Comparison of ENCODE assay signal across 8 mouse cellular contexts in the genomic region with DNA sequence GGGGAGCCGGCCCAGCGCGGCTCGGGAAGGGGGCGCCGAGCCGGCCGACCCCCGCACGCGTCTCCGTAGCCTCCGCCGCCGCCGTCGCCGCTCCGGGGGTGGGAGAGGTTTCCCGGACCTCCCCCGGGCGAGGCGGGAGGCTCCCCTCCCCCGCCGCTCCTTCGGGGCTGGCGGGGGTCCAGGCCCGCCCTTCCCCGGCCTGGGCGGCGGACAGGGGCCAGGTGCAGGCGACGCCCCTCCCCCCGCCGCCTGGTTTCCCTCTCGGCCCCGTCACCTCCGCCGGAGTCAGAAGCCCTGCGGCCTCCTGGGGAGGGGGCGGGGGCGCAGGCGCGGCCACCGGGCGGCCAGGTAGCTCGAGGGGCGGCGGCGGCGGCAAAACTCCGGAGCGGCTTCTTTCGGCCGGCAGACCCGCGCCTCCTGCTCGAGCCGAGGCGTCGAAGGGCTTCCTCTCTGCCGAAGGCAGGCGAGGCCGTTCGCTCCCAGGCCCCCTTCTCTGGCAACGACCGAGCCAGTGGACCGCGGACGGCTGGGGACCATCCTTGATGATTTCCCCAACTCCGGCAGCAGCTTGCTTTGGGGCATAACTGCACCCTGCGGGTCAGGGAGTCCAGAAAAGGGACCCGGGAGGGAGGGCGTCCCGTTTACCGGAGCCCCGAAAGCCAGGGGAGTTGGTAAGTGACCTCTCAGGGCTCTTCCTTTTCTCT. TPM values are rescaled to one million over a fixed set of nuclear protein-coding genes. Genes with fewer than 3 reads are reported as not detected.
DNase-seq lines count a peak whose midpoint lies in the region; ATAC-seq and TF ChIP-seq lines count a peak whose summit lies in the region.

No protein-coding gene starts in this region.

- peak overlapping the region; percentile 100 for H3K4me2 ChIP-seq in forebrain, embryonic 12.5 days
- H3K4me2 ChIP-seq in hindbrain, postnatal 0 days (ENCODE audit: low read depth, low read length) = peak overlapping the region; percentile 98
- H3K4me2 ChIP-seq in lung, embryonic 15.5 days = peak overlapping the region; percentile 94
- H3K4me2 ChIP-seq in stomach, postnatal 0 days (replicated peaks; ENCODE audit: low read depth) = peak overlapping the region; percentile 100

- DNase-seq in testis, postnatal 10 days (ENCODE audit: low spot score) = no peak
- DNase-seq in hindbrain, postnatal 0 days (ENCODE audit: low spot score) = no peak
- DNase-seq in stomach, postnatal 0 days (ENCODE audit: low spot score) = peak; percentile 48
- no peak for DNase-seq in cerebellum, adult 8-10 months

- no peak for ATAC-seq in forebrain, embryonic 12.5 days (ENCODE audit: low FRiP score)
- no peak for ATAC-seq in hindbrain, postnatal 0 days
- peak; percentile 15; the same call in 1 of the 2 replicates for ATAC-seq in lung, embryonic 15.5 days (ENCODE audit: borderline replicate concordance, extremely low read depth, low FRiP score, low TSS enrichment)
- ATAC-seq in stomach, postnatal 0 days (ENCODE audit: low FRiP score, low TSS enrichment) = 0 out of 2 replicates have a peak, but pooled peaks have one; percentile 2
- ATAC-seq in erythroid progenitor cell, adult 5-6 weeks (replicated peaks; ENCODE audit: low FRiP score, poor library complexity, severe bottlenecking) = no peak

- H3K4me1 ChIP-seq in testis, adult 2 months (ENCODE audit: control insufficient read depth, insufficient read depth, low read length) = peaks cover 46% of the 10 kb centered on the region
- H3K4me1 ChIP-seq in forebrain, embryonic 12.5 days = peaks cover 68% of the 10 kb centered on the region
- H3K4me1 ChIP-seq in hindbrain, postnatal 0 days (ENCODE audit: insufficient read depth, low read length) = peaks cover 39% of the 10 kb centered on the region
- peaks cover 77% of the 10 kb centered on the region for H3K4me1 ChIP-seq in lung, embryonic 15.5 days
- H3K4me1 ChIP-seq in stomach, postnatal 0 days (replicated peaks; ENCODE audit: control insufficient read depth, insufficient read depth) = peaks cover 17% of the 10 kb centered on the region

- H3K36me3 ChIP-seq in testis, adult 2 months (ENCODE audit: control insufficient read depth, insufficient read depth, low read length) = no peaks in the 10 kb centered on the region
- H3K36me3 ChIP-seq in forebrain, embryonic 12.5 days (replicated peaks) = no peaks in the 10 kb centered on the region
- H3K36me3 ChIP-seq in hindbrain, postnatal 0 days (ENCODE audit: insufficient read depth, low read length) = no peaks in the 10 kb centered on the region
- no peaks in the 10 kb centered on the region for H3K36me3 ChIP-seq in lung, embryonic 15.5 days
- no peaks in the 10 kb centered on the region for H3K36me3 ChIP-seq in stomach, postnatal 0 days (ENCODE audit: control insufficient read depth, insufficient read depth, low read length)

- H3K9ac ChIP-seq in forebrain, embryonic 12.5 days = peak overlapping the region; percentile 68
- peak overlapping the region; percentile 68 for H3K9ac ChIP-seq in hindbrain, postnatal 0 days (replicated peaks; ENCODE audit: low read length)
- peak overlapping the region; percentile 67 for H3K9ac ChIP-seq in lung, embryonic 15.5 days
- H3K9ac ChIP-seq in stomach, postnatal 0 days (ENCODE audit: low read length) = peak overlapping the region; percentile 75

- no peaks in the 10 kb centered on the region for H3K9me3 ChIP-seq in forebrain, embryonic 12.5 days
- no peaks in the 10 kb centered on the region for H3K9me3 ChIP-seq in hindbrain, postnatal 0 days (ENCODE audit: low read length)
- no peaks in the 10 kb centered on the region for H3K9me3 ChIP-seq in lung, embryonic 15.5 days
- H3K9me3 ChIP-seq in stomach, postnatal 0 days (ENCODE audit: control insufficient read depth, low read length) = no peaks in the 10 kb centered on the region

- no peaks in the 10 kb centered on the region for H3K27me3 ChIP-seq in testis, adult 2 months (ENCODE audit: control insufficient read depth, insufficient read depth, low read length)
- H3K27me3 ChIP-seq in forebrain, embryonic 12.5 days = peaks cover 70% of the 10 kb centered on the region
- no peaks in the 10 kb centered on the region for H3K27me3 ChIP-seq in hindbrain, postnatal 0 days (ENCODE audit: insufficient read depth, low read length)
- H3K27me3 ChIP-seq in lung, embryonic 15.5 days = no peaks in the 10 kb centered on the region
- no peaks in the 10 kb centered on the region for H3K27me3 ChIP-seq in stomach, postnatal 0 days (ENCODE audit: control insufficient read depth, insufficient read depth, low read length)

- H3K27ac ChIP-seq in testis, adult 2 months (ENCODE audit: control insufficient read depth, insufficient read depth, low read depth, low read length) = peak overlapping the region; percentile 97
- H3K27ac ChIP-seq in forebrain, embryonic 12.5 days = peak overlapping the region; percentile 63; the same call in 1 of the 2 replicates
- H3K27ac ChIP-seq in hindbrain, postnatal 0 days = peak overlapping the region; percentile 71
- H3K27ac ChIP-seq in lung, embryonic 15.5 days = peak overlapping the region; percentile 95
- H3K27ac ChIP-seq in stomach, postnatal 0 days (replicated peaks) = peak overlapping the region; percentile 86

- TF ChIP-seq POLR2A in testis, adult 2 months (IDR thresholded peaks at IDR 0.05; ENCODE audit: control insufficient read depth, low read depth, low read length) = no peak

- TF ChIP-seq EP300 in stomach, postnatal 0 days (optimal IDR thresholded peaks at IDR 0.05) = no peak

- peak overlapping the region; percentile 94 for H3K4me3 ChIP-seq in testis, adult 2 months (ENCODE audit: control insufficient read depth, low read depth, low read length)
- peak overlapping the region; percentile 58 for H3K4me3 ChIP-seq in forebrain, embryonic 12.5 days (replicated peaks)
- H3K4me3 ChIP-seq in hindbrain, postnatal 0 days (ENCODE audit: low read length) = peak overlapping the region; percentile 55
- peak overlapping the region; percentile 60 for H3K4me3 ChIP-seq in lung, embryonic 15.5 days
- H3K4me3 ChIP-seq in stomach, postnatal 0 days (ENCODE audit: low read depth, low read length) = peak overlapping the region; percentile 60

- TF ChIP-seq CTCF in testis, adult 2 months (IDR thresholded peaks at IDR 0.05; ENCODE audit: control insufficient read depth, insufficient read depth, insufficient replicate concordance, low read depth, low read length) = no peak
- no peak for TF ChIP-seq CTCF in hindbrain, postnatal 0 days (IDR thresholded peaks at IDR 0.05; ENCODE audit: low read depth)
- TF ChIP-seq CTCF in stomach, postnatal 0 days (IDR thresholded peaks at IDR 0.05; ENCODE audit: low read depth) = no peak

- WGBS in forebrain, embryonic 12.5 days = under 1% methylated on average over 69 of the region's 77 CpGs
- 3% methylated on average over 34 of the region's 77 CpGs for WGBS in hindbrain, postnatal 0 days
- WGBS in lung, embryonic 15.5 days = 1% methylated on average over 37 of the region's 77 CpGs
- 4% methylated on average over 50 of the region's 77 CpGs for WGBS in stomach, postnatal 0 days

RNA-seq across cellular contexts. Expression of a gene that starts 28.2 kb away (rescaled TPM):
- polyA plus RNA-seq in testis, adult 2 months (2012; rRNA removed) = 59.1 and 65.0 TPM in 2 replicates
- polyA plus RNA-seq in forebrain, embryonic 12.5 days (2016; fragmentation: Nextera tagmentation; extraction: Ambion mirVana) = 7.2 and 8.1 TPM in 2 replicates
- 88.2 and 106 TPM in 2 replicates for total RNA-seq in hindbrain, postnatal 0 days (2014; rRNA removed)
- 9.7 and 10.8 TPM in 2 replicates for polyA plus RNA-seq in hindbrain, postnatal 0 days (2015; fragmentation: Nextera tagmentation; extraction: Ambion mirVana)
- polyA plus RNA-seq in lung, embryonic 15.5 days (2015; fragmentation: Nextera tagmentation; extraction: Ambion mirVana) = 8.5 and 10.5 TPM in 2 replicates
- polyA plus RNA-seq in stomach, postnatal 0 days (2015; fragmentation: Nextera tagmentation; extraction: Ambion mirVana) = 2.8 and 3.2 TPM in 2 replicates
- 2.9 TPM in 2 replicates for total RNA-seq in erythroid progenitor cell, adult 5-6 weeks (2015; ENCODE audit: low replicate concordance)
- total RNA-seq in erythroid progenitor cell, adult 5-6 weeks (2017; ENCODE audit: low replicate concordance) = 0.26 TPM in 1 of 2 replicates, not detected in the other

Comparison
In these comparisons a context has a peak if more than half of its experiments do, and no peak if none do; other contexts are left out.
1. ATAC-seq: peak in lung, embryonic 15.5 days (single experiment) and stomach, postnatal 0 days (single experiment); none in forebrain, embryonic 12.5 days (single experiment), hindbrain, postnatal 0 days (single experiment) and erythroid progenitor cell, adult 5-6 weeks (single experiment).
2. Peak in every context shown above with its lines, with median percentiles within 50 percentile points of each other: H3K27ac ChIP-seq, H3K4me3 ChIP-seq, H3K4me2 ChIP-seq and H3K9ac ChIP-seq.